Mouse (Mus musculus): ENCODE data around the gene Gon4l. TPM values are rescaled to one million over a fixed set of nuclear protein-coding genes. Genes with fewer than 3 reads are reported as not detected.

Gon4l gene
- polyA plus RNA-seq (2021; fragmentation: Nextera tagmentation) = 4.7 and 5.8 TPM in 2 replicates
- long read RNA-seq, experiment 1, partial matches to known transcripts = 22 of 30 reads
- long read RNA-seq, experiment 1, other reads (novel, unspliced or antisense) = 8 of 30 reads
- long read RNA-seq, experiment 2, partial matches to known transcripts = 17 of 47 reads
- long read RNA-seq, experiment 2, other reads (novel, unspliced or antisense) = 30 of 47 reads

GRCm38 (mm10) chr3:88834951-88835491, at the start of gene Gon4l:
TSS of gene Gon4l (plus strand) at chr3:88835231.

GRCm38 (mm10) chr3:88913511-88914383, 78.7 kb downstream of the Gon4l start, which contains the start of gene Msto1:
TSS of gene Msto1 (minus strand) at chr3:88913999.

GRCm38 (mm10) chr3:88950576-88951326, 115.7 kb downstream of the Gon4l start, which contains the start of the genes Ash1l and Dap3:
TSS of gene Ash1l (plus strand) at chr3:88950622.
TSS of gene Dap3 (minus strand) at chr3:88951181.

Other genes with a start within 250 kb of the Gon4l start
- 48.6 and 53.4 TPM in 2 replicates for gene Arhgef2, start 229.3 kb upstream of the Gon4l start, polyA plus RNA-seq (2021; fragmentation: Nextera tagmentation)
- gene Rxfp4, start 182.1 kb upstream of the Gon4l start, polyA plus RNA-seq (2021; fragmentation: Nextera tagmentation) = not detected in 2 replicates
- gene Khdc4, start 149.4 kb upstream of the Gon4l start, polyA plus RNA-seq (2021; fragmentation: Nextera tagmentation) = 22.7 and 35.6 TPM in 2 replicates
- gene Rit1, start 118.4 kb upstream of the Gon4l start, polyA plus RNA-seq (2021; fragmentation: Nextera tagmentation) = 55.4 and 59.7 TPM in 2 replicates
- 266 and 273 TPM in 2 replicates for gene Syt11, start 60.1 kb upstream of the Gon4l start, polyA plus RNA-seq (2021; fragmentation: Nextera tagmentation)
- 18.8 and 21.4 TPM in 2 replicates for gene Msto1, start 78.8 kb downstream of the Gon4l start, polyA plus RNA-seq (2021; fragmentation: Nextera tagmentation)
- 7.1 and 9.1 TPM in 2 replicates for gene Ash1l, start 115.4 kb downstream of the Gon4l start, polyA plus RNA-seq (2021; fragmentation: Nextera tagmentation)
- gene Dap3, start 116.0 kb downstream of the Gon4l start, polyA plus RNA-seq (2021; fragmentation: Nextera tagmentation) = 98.6 and 110 TPM in 2 replicates